Mouse (Mus musculus) MEL-GATA-1-ER (cell line): ENCODE data around the gene Adrm1.
"Not testable (repeated sequence)": the region's sequence is repeated elsewhere in the genome, so short reads cannot be mapped to it uniquely, and the experiment has no call there.

ENCODE experiments used
- DNase-seq: peaks from one replicate; pipeline ENCODE4 v3.0.0-alpha.2; 2012; ENCODE audit warnings: low read depth; ENCODE audit errors: extremely low read depth

The Adrm1 gene

DNA sequence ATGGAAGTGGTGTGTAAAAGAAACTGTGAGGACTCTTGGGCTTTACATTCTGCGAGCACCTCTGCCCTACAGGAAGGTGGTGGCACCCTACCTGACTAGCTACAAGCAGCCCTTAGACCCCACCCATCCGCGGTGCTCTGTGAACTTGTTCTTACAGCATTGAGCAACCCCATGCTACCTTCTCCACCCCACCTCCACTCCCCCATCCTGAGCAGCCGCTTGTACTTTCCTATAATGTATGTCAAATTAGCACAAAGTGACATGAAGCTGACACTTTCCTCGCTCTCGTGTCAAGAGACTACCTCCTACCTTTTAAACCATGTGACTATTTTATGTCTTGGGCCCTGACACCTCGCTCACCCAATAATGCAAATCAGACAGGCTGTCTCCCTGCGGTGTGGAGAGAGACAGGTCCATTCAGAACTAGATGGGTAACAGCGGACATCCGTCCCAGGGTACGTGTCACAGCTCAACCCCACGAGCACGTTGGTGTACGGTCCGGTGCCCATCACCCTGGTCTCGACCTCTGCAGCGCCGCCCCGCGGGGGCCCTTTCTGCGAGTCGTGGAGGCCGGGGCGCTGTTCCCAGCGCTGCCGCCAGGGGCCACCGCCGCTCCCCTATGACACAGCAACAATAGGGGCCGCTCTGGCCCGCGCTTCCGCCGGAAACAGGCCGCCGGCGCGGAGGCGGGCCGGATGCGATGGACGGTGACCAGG lies at the start of gene Adrm1:
Gene Adrm1 (plus strand): TSS at position 680 of the 716 bp plus-strand sequence.
- peak; percentile 73 for DNase-seq

DNA sequence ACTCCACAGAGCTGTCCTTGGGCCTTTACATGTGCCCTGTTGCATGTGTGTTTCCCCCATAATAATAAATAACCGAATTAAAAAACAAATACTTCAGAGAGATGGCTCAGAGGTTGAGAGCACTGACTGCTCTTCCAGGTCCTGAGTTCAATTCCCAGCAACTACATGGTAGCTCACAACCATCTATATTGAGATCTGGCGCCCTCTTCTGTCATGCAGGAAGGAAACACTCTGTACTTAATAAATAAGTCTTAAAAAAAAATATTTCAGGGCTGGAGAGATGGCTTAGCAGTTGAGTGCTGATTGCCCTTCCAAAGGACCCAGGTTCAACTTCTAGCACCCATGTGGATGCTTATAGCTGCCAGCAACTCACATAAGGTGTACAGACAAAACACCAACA lies 47.1 kb upstream of the Adrm1 start:
- DNase-seq = no peak

DNA sequence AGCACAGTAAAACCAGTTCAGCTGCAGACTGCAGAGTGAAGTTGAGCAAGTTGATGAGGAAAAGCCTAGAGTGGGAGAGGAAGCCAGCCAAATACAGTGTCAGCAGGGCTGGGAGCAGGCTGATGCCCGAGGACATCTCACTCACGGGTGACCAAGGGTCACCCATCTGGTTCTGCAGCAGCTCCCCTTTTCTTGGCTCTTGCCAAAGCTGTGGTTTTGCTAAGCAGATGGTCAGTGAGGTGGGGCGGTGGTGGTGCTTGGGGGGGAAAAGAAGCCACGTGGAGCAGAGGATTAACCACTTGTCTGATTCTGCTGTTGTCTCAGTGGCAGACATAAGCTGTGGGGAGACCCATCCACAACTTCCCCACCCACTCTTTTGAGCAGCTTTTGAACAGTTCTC lies 45.1 kb upstream of the Adrm1 start:
- no peak for DNase-seq

DNA sequence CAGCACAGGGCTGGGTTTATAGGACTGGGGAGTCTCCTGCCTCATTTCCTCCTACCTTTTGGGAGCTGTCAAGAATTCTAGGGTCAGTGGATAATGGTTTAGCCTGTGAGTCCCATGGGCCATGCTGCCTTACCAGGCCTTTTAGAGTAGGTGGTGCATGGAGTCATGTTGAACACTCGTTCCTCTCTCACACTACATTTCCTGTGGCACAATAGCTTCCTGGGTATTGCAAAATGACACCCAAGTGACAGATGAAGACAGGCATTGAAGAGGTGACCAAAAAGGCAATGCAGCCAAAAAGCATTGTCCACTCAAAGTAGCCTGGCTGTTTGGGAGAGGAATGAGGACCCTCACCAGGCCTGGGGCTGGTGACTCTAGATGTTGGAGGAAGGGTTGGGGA lies 43.6 kb upstream of the Adrm1 start:
- no peak for DNase-seq

DNA sequence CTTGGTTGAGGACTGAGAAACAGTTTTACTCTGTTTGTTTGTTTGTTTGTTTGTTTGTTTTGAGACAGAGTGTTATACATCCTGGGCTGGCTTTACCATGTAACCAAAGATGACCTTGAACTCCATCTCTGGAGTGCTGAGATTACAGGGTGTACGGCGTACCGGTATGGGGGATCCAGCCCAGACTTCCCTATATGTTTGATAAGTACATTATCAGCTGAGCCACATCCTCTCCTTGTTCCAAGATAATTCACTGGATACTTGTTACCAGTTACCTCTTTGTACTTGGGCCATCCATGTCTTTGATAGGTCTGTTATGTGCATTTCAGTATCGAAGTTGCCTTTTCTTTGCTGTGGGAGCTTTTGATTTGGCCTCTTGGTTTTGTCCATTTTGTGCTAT lies 38.1 kb upstream of the Adrm1 start:
- DNase-seq = no peak

DNA sequence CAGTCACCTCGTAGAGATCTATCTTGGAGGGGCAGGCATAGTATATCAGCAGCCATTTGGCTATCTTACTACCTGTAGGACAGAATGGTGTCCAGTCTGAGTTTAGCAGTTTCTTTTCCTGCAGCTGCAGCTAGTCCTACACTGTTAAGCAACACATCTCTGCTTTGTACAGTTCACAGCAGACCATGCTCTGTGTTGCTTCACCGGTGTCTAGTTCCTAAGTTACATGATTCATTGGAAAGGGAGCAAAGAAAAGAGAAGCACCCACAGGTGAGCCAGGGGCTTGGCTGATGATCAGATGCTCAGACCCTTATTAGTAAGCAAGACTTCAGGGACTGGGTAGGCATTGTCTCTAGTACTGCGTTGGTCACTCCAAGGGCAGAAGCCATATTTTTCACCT lies 37.4 kb upstream of the Adrm1 start:
- no peak for DNase-seq

DNA sequence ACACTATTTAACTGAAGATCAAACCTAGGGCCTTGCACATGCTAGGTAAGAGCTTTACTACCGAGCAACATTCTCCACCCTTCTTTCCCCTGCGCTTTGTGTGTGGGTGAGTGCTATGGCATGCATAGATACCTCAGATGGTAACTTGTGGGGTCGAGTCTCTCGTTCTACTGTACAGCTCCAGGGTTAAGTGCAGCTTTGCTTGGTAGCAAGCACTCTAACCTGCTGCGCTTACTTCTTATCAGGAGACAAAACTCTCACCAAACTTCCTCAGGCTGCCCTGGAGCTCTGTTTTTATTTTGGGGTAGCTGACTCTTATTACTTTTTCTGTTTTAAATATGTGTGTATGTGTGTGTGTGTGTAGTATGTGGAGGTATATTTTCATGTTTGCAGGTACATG lies 35.9 kb upstream of the Adrm1 start:
- peak; percentile 39 for DNase-seq

DNA sequence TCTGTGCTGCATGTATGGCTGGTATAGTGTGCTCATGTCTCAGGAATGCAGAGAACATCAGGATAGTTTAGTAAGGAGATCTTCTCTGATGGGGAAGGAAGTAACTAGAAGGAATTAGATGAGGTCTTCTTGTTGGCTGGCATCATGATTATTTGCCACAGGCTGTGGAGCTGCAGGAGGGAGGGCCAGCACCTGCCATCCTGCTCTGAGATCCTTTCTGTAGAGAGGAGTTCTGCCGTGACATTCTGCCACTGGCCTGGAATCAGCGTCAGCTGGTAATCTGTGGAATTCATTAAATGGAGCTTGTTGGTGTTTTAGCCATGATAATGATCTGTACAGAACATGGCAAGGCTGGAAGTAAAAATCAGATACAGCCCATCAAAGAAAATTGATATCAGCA lies 25.2 kb upstream of the Adrm1 start:
- DNase-seq = no peak

DNA sequence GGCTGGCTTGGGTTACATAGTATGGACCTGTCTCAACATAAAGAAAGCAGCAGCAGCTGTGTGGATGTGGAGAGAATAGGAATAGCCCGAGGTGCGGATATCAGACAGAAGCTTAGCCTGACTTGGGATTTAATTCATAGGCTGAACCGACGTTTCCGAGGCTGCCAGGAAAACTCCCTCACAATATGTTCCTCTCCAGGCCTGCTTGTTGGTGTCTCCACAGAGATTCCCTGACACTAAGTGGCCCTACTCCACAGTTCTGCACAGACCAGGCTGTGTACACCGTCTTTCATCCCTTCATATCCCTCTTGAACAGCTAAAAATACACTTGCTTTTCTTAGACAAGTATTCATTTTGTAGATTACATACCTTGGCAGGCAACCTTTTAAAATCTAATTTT lies 23.9 kb upstream of the Adrm1 start:
- DNase-seq = no peak

DNA sequence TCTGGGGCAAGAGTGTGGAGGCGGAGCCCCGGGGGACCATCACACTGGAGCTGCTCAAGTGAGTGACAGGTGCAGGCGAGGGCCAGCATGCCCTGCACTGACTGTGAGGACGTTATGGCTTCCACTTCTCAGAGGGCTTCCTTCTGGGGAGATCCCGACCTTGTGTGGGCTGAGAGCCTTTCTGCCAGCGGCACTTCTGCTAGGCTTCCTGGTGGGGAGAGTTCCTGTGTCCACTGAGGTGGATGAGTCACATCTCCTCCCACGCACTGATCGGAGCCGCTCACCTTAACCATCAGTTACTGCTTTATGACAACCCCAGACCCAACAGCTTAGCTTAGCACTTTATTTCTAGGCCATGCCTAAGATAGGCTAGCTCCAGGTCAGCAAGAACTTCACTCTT lies 22.7 kb upstream of the Adrm1 start:
- no peak for DNase-seq

DNA sequence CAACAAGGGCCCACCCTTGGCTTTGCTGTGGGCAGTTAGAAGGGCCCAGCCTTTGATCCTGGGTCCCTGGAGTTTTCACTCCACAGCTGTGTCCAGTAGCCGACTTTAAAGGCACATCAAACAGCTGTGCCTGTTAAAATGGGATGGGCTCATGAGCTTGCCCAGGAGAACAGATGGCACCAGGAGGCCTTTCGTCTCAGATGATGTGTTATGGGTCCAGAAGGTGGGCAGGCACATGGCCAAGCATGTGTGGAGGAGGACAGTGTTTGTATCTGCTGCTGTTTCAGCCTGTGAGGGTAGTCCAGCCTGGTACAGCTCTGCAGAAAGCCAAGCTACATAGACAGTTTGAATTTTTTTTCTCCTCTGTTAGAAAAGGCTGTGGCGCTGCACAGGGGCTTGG lies 16.5 kb upstream of the Adrm1 start:
- DNase-seq = no peak

DNA sequence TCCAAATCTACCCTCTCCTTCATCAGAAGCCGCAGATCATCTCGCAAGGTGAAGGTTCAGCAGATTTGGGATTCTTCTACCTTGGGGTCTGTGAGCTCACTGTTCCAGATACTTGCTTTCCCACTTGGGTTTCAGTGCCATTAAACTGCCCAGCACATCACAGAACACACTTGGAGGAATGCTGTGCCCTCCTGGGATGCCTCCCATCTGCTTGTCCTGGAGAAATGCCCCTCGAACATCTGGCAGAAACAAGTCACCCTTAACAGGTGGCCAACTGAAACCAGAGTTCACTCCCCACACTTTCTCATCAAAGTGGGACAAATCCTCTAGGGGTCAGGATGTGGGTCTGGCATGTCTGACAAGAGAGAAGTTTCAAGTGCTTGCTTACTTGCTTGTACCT lies 12.7 kb upstream of the Adrm1 start:
- DNase-seq = no peak

DNA sequence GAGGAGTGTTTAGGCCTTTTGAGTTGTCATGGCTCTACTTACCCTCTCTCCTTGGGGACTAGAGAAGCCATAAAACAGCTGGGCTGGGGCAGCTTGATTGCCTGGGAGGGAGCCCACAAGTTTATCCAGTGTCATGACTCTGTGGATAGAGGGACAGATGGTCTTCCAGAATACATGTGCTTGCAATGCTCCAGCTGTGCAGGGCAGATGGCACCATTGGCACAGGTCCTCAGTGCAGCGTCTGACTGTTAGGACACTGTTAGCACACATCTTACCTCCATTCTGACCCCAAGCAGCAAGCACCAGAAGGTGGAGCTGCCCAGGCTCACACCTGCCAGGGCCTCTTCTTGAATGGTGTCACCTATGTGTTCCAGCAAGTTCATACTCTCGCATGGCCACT lies 5.4 kb upstream of the Adrm1 start:
- no peak for DNase-seq

DNA sequence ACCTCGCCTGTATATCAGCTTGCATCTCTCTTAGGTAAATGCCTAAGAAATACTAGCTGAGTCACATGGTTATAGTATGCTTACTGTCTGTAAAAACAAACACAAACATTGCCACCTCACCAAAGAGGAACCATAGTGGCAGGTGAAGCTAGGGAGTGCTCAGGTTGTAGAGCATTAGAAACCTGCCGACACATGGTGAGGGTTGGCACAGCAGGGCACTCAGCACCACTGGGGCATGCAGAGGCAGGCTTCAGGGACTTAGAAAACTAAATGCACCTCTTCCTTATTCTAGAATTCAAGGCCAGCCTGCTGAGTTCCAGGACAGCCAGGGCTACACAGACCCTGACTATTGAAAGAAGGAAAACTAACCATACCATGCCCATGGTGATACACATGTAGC lies 4.4 kb upstream of the Adrm1 start:
- DNase-seq = no peak

DNA sequence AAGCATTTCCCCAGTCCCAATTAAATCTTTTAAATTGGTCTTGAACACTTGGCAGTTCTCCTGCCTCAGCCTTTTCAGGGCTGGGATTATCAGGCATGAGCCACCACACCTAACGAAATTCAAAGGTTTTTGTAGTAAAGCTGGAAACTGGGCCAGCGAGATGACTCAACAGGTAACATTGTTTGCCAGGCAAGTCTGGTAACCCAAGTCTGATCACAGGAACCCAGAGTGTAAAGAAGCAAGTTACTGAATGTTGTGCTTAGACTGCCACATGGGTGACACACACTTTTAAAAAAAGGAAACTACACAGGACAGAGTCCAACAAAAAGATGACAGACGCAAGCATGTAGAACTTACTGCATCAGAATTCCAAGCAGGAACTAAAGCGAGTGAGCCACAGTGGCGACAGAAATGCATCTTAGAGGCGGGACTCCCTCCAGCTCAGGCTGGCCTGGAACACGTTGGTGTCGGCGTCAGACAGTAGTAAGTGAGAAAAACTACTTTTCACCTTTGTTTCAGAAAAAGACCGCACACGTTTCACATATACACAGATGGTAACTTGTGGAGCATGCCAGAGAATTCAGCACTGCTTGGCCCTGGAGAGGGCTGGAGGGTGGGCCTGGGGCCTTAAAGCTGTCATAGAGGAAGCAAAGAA lies 1.0 kb upstream of the Adrm1 start:
- DNase-seq = no peak

DNA sequence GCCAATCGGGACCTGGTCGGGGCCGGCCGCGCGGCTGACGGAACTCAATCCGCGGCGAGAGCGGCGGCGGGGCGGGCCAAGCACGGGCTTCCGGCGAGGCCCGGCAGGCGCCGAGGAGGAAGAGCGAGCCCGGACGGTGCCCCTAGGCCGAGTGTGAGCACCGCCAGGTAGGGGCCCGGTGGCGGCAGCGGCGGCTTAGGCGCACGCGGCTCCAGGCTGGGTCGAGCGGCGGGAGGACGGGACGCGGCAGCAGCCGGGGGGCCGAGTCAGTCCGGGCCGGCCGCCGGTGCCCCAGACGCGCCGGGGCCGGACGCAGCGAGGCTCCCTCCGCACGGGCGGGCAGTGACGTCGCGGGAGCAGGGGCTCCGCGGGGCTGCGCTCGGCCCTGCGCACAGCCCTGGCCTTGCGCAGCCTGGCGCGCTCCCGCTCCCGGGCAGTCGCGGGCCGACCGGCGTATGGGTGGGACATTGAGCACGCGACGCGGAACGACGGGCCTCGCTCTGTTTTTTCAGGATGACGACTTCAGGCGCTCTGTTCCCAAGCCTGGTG lies 311 bp downstream of the Adrm1 start:
- no peak for DNase-seq

DNA sequence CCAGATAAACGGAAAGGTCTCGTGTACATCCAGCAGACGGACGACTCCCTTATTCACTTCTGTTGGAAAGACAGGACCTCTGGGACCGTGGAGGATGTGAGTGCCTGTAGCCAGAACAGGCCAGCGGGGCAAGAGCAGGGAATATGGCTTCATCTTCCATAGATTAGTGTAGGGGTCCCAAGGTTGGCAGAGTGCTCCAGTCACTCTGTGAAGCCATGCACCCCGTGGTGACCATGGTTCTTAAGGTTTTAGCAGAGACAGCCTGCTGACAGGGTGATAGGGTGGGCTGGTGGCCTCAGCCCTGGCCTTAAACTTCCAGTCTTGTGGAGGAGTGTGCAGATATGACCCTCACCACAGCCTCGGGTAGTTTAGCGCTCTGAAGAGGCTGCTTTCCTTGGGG lies 867 bp downstream of the Adrm1 start:
- no peak for DNase-seq

DNA sequence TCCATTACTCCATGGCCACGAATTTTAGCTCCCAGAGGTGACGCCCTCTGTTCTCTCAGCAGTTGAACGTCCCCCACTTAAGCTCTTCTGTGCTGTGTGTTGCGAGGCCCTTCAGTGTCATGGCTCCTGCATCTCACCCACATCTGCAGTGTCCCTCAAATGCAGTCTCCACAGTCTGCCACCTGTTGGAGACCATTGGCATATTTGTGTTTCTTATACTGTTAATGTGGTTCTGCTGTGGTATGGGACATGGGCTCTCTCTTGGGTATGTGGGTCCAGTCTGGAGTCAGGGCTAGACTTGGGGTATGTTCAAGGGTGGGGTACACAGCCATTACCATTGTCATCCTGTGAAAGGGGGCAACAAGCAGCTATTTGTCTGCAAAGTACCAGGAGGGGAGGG lies 1.9 kb downstream of the Adrm1 start:
- no peak for DNase-seq

DNA sequence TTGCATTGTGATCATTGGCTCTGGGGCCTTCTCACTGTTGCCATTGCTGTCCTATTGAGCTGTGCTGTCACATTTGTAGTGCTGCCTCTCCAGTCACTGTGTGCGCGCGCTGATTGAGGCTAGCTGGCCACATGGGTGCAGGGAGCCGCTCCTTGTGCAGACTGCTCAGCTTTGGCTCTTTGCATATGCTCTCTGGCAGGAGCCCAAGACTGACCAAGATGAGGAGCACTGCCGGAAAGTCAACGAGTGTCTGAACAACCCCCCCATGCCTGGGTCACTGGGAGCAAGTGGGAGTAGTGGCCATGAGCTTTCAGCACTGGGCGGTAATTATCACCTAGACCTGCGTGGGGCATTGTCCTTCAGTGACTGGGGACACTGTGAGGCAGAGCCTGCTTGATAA lies 2.4 kb downstream of the Adrm1 start:
- not testable (repeated sequence) for DNase-seq

DNA sequence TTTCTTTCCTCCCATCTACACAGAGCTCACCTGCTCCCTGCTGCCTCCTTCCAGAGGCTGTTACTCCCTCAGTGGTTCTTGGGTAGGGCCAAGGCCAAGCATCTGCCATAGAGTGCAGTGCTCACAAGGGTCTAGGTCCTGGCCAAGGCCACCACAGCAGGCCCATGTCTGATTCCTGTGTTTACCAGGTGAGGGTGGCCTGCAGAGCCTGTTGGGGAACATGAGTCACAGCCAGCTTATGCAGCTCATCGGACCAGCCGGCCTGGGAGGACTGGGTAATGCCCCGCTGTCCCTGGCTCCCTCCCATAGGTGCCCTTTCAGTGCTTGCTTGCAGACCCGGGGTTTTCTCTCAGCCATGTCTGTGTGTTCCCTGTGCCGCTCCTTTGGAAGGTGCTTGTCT lies 2.8 kb downstream of the Adrm1 start:
- no peak for DNase-seq

DNA sequence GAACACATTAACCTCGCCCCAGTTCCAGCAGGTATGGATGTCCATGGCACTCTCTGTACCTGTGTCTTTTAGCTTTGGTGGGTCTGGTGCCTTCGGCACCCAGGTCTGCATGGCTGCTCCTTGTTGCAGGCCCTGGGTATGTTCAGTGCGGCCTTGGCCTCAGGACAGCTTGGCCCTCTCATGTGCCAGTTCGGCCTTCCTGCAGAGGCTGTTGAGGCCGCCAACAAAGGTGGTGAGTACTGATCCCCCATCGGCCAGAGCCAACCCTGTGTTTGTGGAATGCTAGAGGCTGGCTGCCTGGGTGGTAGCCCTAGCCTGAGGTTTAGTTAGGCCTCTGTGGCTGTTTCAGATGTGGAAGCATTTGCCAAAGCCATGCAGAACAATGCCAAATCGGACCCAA lies 4.4 kb downstream of the Adrm1 start:
- no peak for DNase-seq

DNA sequence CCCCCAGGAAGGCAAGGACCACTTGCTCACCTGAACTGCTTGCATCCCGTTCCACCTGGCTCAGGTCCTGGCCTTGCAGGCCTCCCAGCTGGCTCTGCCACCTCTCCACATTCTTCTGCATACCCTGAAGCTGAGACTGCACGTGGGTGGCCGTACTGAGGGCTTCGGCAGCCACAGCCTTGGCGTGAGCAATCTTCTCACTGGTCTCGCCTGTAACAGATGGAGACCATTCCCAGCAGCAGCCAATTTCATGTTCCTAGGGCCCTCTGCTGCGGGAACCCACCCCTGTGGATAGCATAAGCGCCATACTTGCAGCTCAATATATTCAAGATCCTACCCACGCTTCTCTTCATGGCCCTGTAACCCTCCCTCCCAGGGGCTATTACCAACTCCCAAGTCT lies 10.3 kb downstream of the Adrm1 start:
- DNase-seq = no peak
